Mouse (Mus musculus) regulatory T cell (primary cell): ENCODE data around the gene Mtx1.

Experiments used
- in situ Hi-C: fragments of 300-600 bp; cut with MboI, MseI; formaldehyde crosslinking; loops from one replicate; pipeline ENCODE4 v1.15.1; 2025; ENCODE audit warnings: high pct_unique_total_duplicates

Mtx1 gene

GRCm38 (mm10) chr3:89226900-89227299, at the start of gene Mtx1:
Gene Mtx1, minus strand, starts transcription at chr3:89227088.
- in situ Hi-C loops = no loop called here

GRCm38 (mm10) chr3:89276061-89276460, 49.2 kb upstream of the Mtx1 start:
- in situ Hi-C loops = no loop called here

GRCm38 (mm10) chr3:89271760-89272159, 44.9 kb upstream of the Mtx1 start:
- in situ Hi-C loops = no loop called here

- in situ Hi-C loops = no loop called here
Observed at GRCm38 (mm10) chr3:89270891-89271290, 44.0 kb upstream of the Mtx1 start.

GRCm38 (mm10) chr3:89270051-89270755, 43.3 kb upstream of the Mtx1 start, which contains the start of gene Slc50a1:
Gene Slc50a1, minus strand, starts transcription at chr3:89270570.
- in situ Hi-C loops = no loop called here

- in situ Hi-C loops = no loop called here
Observed at GRCm38 (mm10) chr3:89268916-89269315, 42.0 kb upstream of the Mtx1 start.

DNA sequence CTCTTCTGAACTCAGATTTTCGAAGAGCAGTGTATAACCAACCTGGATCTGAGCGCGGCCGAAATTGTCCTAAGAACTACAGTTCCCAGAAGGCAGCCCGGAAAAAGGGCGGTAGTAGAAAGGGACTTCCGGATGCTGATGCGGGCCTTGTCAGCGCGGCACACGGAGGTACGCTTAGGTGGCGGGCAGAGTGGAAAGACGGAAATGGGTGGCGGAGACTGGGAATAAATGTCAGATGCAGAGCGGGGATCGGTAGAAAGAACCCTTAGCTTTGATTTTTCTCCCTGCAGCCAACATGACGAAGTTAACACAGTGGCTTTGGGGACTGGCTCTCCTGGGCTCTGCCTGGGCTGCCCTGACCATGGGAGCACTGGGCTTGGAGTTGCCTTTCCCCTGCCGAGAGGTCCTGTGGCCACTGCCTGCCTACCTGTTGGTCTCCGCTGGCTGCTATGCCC, 39.6 kb upstream of the Mtx1 start:
- in situ Hi-C loops = no loop called here

DNA sequence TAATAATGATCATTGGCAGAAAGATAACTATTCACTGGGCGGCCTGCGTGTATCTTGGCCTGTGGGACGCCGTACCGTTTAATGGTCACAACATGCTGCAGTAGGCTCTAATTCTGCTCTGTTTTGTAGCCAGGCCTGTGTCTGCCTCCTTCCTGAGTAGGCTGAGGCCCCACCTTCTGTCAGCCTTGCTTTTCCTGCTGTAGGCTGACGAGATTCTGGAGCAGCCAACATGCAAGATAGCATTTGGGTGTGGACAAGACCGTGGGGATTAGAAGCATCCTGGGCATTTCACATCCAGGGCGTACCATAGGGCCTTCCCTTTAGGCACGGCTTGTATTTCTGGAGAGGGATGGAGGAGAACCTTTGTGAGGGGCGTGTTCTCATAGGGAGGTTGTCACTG, 35.5 kb upstream of the Mtx1 start:
- in situ Hi-C loops = no loop called here

DNA sequence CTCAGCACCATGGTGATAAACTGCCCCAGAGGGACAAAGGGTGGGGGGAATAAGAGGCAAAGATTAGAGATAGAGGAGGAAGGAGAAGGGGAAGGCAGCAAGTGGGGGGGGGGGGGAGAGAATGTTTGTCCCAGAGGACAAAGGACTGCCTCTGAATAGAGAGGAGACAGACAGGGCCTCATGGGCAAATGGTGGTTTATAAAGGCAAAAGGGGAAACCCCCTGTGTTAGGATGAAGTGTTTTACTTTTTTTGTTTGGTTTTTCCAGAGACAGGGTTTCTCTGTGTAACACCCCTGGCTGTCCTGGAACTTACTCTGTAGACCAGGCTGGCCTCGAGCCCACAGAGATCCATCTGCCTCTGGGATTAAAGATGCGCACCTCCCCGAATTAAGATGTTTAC, 33.3 kb upstream of the Mtx1 start:
- in situ Hi-C loops = no loop called here

DNA sequence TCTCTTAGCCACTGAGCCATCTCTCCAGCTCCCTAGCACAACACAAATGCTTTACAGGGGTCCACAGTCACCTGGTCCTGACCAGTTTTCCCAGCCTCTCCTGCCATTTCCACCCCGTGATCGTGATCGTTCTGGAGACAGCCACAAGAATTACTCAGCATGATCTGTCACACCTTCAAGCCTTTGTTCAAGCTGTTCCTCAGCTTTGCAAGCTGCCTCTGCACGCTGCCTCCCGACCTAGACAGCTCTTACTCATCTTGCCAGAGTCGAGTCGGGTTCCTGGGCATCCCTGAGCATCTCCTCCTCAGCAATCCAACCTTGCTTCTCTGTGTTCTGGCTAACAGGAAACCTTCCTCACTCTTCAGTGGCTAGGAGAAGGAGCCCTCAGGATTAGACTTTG, 32.2 kb upstream of the Mtx1 start, which contains the start of gene Dpm3:
TSS of gene Dpm3 (plus strand) at position 283 of the 400 bp plus-strand sequence.
- in situ Hi-C loops = no loop called here

DNA sequence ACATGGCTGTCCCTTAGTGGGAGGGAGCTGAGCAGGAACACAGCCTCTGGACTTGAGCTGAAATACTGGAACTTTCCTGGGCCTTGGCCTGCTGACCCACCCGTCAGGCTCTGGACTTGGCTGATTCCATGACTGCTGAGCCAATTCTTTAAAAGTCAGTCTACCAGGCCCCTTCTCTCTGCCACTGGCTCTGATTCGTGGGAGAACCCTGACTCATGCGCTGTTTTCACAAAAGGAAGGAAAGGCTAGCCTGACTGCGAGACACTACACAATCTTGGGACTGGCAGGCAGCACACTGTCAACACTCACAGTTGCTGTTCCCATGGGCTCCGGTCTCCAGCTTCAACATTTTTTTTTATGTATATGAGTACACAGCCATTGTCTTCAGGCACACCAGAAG, 29.3 kb upstream of the Mtx1 start:
- in situ Hi-C loops = no loop called here

DNA sequence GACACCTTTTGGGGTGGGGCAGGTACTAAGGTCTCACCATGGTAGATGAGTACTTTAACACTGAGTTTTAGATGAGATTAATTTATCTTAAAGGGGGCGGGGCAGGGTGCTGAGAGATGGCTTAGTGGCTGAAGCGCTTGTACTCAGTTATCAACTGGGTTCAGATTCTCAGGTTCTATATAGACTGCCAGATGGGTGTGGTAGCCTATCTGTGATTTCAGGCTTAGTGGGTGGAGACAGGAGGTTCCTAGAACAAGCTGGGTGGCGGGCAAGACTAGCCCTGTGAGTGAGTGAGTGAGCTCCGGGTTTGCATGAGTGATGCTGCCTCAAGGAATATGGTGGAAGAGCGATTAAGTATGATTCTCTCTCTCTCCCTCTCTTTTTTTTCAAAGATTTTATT, 28.1 kb upstream of the Mtx1 start:
- in situ Hi-C loops = no loop called here

- in situ Hi-C loops = no loop called here
Observed at GRCm38 (mm10) chr3:89251365-89251895, 24.5 kb upstream of the Mtx1 start.

DNA sequence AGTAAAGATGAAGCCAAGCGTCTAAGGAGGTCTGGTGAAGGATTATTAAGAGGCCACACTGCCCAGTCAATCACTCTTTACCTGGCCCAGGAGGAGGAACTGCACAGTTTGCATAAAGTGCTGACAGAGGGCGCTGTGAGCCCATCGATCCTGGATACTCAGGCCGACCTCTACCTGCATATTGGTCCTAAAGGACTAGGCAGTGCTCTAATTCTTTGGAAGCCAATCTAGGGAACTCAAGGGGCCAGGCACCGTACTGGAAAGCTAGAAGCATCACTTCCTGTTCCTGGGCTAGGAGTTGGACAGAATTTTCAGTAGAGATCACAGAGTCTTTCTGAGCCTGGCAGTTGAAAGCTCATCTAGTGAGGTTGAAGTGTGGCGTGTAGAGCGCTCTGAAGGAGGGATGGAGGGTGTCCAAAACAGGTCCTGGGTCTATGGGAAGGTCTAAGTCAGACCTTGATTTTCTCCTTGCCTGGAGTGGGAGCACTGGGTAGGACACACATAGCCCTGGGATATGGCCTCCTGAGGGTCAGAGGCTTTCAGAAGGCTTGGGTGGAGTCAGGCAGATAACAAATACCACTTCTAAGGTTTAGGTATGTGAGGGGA, 23.6 kb upstream of the Mtx1 start:
- in situ Hi-C loops = no loop called here

GRCm38 (mm10) chr3:89247466-89247865, 20.6 kb upstream of the Mtx1 start:
- in situ Hi-C loops = loop anchor here (5.0 kb wide), 1 partner anchor 35 kb away; the partner anchor contains the start of gene Efna1

GRCm38 (mm10) chr3:89246261-89247100, 19.6 kb upstream of the Mtx1 start, which contains the start of gene Trim46:
Gene Trim46, minus strand, starts transcription at chr3:89246309.
- in situ Hi-C loops = loop anchor here (5.0 kb wide), 1 partner anchor 36 kb away; the partner anchor contains the start of gene Efna1

- in situ Hi-C loops = loop anchor here (5.0 kb wide), 1 partner anchor 37 kb away; the partner anchor contains the start of gene Efna1
Observed at GRCm38 (mm10) chr3:89245688-89246171, 18.8 kb upstream of the Mtx1 start, which contains the start of gene Krtcap2. Gene Krtcap2, plus strand, starts transcription at chr3:89245966.

GRCm38 (mm10) chr3:89244982-89245687, 18.2 kb upstream of the Mtx1 start:
- in situ Hi-C loops = loop anchor here (5.0 kb wide), 1 partner anchor 37 kb away; the partner anchor contains the start of gene Efna1

- in situ Hi-C loops = no loop called here
Observed at GRCm38 (mm10) chr3:89244158-89244981, 17.5 kb upstream of the Mtx1 start.

- in situ Hi-C loops = no loop called here
Observed at GRCm38 (mm10) chr3:89243609-89244008, 16.7 kb upstream of the Mtx1 start.
